In genomic region chr9:47064463-47065032, GRCm38 (mm10) we compare ENCODE assay signal across 19 mouse cellular contexts.
DNase-seq lines count a peak whose midpoint lies in the region; ATAC-seq lines count a peak whose summit lies in the region.
"Had no signal": no experiment of that assay in that cellular context is flagged by ENCODE, and none has a peak within 500 bp of the region (broad histone marks: within the 10 kb centered on the region; RNA-seq: fewer than 3 reads in every experiment).

No protein-coding gene starts in this region.

- no peaks in the 10 kb centered on the region for H3K9me3 ChIP-seq in hindbrain, embryonic 15.5 days
- no peaks in the 10 kb centered on the region for H3K9me3 ChIP-seq in hindbrain, embryonic 13.5 days
- H3K9me3 ChIP-seq: embryonic facial prominence, embryonic 12.5 days; intestine, embryonic 15.5 days; limb, embryonic 12.5 days had no signal

- no peak overlapping the region for H3K4me2 ChIP-seq in hindbrain, embryonic 15.5 days
- no peak overlapping the region for H3K4me2 ChIP-seq in hindbrain, embryonic 13.5 days
- H3K4me2 ChIP-seq: embryonic facial prominence, embryonic 12.5 days; heart, embryonic 11.5 days; intestine, embryonic 15.5 days; limb, embryonic 12.5 days had no signal

- H3K27me3 ChIP-seq in hindbrain, embryonic 15.5 days, result no peaks in the 10 kb centered on the region; the same call in 1 of the 2 replicates
- H3K27me3 ChIP-seq in hindbrain, embryonic 13.5 days, result no peaks in the 10 kb centered on the region
- H3K27me3 ChIP-seq: CH12.LX; embryonic facial prominence, embryonic 12.5 days; intestine, embryonic 15.5 days; limb, embryonic 12.5 days had no signal

- no peak overlapping the region for H3K4me3 ChIP-seq in hindbrain, embryonic 15.5 days
- H3K4me3 ChIP-seq in hindbrain, embryonic 13.5 days, result no peak overlapping the region
- H3K4me3 ChIP-seq: embryonic facial prominence, embryonic 12.5 days; intestine, embryonic 15.5 days; left cerebral cortex, adult 2 months; limb, embryonic 12.5 days had no signal

- no peak overlapping the region for H3K9ac ChIP-seq in hindbrain, embryonic 15.5 days
- H3K9ac ChIP-seq in hindbrain, embryonic 13.5 days, result no peak overlapping the region
- H3K9ac ChIP-seq: embryonic facial prominence, embryonic 12.5 days; intestine, embryonic 15.5 days; limb, embryonic 12.5 days; liver, embryonic 14.5 days had no signal

- peak; percentile 83 for ATAC-seq in hindbrain, embryonic 15.5 days (ENCODE audit: low FRiP score, low read depth)
- ATAC-seq in hindbrain, embryonic 13.5 days (ENCODE audit: low FRiP score), result no peak
- ATAC-seq: intestine, embryonic 15.5 days had no signal

- DNase-seq in cerebellum, postnatal 14 days, result peak; percentile 28 to 51
- DNase-seq in cerebellum, adult 11 months, result no peak
- peak; percentile 13 for DNase-seq in lung, postnatal 10 days
- no peak for DNase-seq in lung, adult 18-20 months
- DNase-seq in testis, postnatal 10 days (ENCODE audit: low spot score), result peak; percentile 44
- DNase-seq in testis, postnatal 14 days (ENCODE audit: low spot score), result no peak
- DNase-seq: gastrocnemius, postnatal 25 days; heart, postnatal 14 days; lung, postnatal 14 days; thymus, adult 2 months had no signal

- peaks cover 4% of the 10 kb centered on the region; the same call in 1 of the 2 replicates for H3K4me1 ChIP-seq in hindbrain, embryonic 15.5 days (replicated peaks)
- peaks cover 12% of the 10 kb centered on the region for H3K4me1 ChIP-seq in hindbrain, embryonic 13.5 days (replicated peaks)
- H3K4me1 ChIP-seq: intestine, embryonic 15.5 days had no signal

- H3K36me3 ChIP-seq in hindbrain, embryonic 15.5 days, result no peaks in the 10 kb centered on the region
- H3K36me3 ChIP-seq in hindbrain, embryonic 13.5 days, result no peaks in the 10 kb centered on the region
- H3K36me3 ChIP-seq: embryonic facial prominence, embryonic 12.5 days; intestine, embryonic 15.5 days; limb, embryonic 12.5 days had no signal

- WGBS in hindbrain, embryonic 15.5 days, result 52% methylated on average over 5 of the region's 5 CpGs
- WGBS in hindbrain, embryonic 13.5 days, result 58% methylated on average over 5 of the region's 5 CpGs

- no peak overlapping the region for H3K27ac ChIP-seq in hindbrain, embryonic 15.5 days (replicated peaks)
- H3K27ac ChIP-seq in hindbrain, embryonic 13.5 days, result no peak overlapping the region
- H3K27ac ChIP-seq: embryonic facial prominence, embryonic 12.5 days; intestine, embryonic 15.5 days; left cerebral cortex, adult 2 months; limb, embryonic 12.5 days; liver, embryonic 14.5 days had no signal

Comparison
In these comparisons a context has a peak if more than half of its experiments do, and no peak if none do; other contexts are left out.
1. DNase-seq: peak in cerebellum, postnatal 14 days (2 of 2), lung, postnatal 10 days (single experiment) and testis, postnatal 10 days (single experiment); none in cerebellum, adult 11 months (single experiment), lung, adult 18-20 months (0 of 2) and testis, postnatal 14 days (single experiment).